Mouse (Mus musculus) thymus, postnatal 25 days (tissue): ENCODE results near the gene Lypd6.

ENCODE experiments used
- DNase-seq: peaks from one replicate; pipeline ENCODE4 v3.0.0; 2022

Lypd6 gene

DNA sequence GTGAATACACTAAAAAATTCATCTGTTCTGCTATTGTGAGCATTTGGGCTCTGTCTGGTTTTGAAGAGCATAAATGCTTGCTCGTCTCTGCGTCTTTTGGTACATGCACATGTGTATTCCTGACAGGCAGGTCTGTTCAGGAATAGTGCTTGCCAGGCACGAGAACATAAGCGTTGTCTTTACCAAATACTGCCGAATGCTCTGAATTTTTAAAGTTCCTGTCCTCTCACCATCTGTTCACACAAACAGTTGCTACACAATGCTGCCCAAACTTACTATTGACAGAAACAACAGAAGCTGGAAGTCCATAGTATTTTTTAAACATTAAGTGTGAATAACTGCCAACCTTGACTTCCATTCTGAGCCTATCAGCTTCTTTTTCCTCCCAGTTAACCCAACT lies 112.9 kb downstream of the Lypd6 start:
- DNase-seq = no peak

DNA sequence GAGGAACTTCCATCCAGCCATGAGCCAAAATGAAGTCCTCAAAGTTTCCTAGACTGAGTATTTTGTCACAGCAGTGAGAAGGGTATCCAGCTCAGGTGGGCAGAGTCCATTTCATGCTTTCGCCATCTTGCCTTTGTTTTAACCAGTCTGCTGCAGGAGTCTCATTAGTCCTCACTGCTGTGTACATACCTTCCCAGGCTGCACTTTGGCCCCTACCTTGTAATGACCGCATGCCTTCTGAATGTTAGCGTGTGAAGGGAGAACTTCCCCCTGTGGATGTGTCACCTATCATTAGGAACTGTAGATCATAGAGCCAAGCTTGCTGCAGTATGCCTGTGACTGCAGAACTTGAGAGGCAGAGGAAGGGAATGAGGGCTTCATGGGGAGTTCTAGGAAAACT lies 114.2 kb downstream of the Lypd6 start:
- DNase-seq = no peak

DNA sequence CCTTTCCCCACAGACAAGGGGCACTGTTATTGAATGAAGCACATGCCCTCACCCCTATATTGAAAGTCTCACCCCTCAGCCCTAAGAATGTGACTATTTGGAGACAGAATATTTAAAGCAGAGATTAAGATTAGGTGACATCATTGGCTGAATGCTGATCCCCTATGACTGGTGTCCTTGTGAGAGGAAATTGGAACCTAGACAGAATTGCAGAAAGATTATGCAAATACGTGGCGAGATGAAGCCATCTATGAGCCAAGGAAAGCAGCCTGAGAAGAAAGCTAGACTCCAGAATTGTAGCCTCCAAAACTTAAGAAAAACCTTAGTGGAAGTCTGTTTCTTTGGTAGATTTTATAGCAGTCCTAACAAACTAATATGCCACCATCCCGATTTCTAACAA lies 115.1 kb downstream of the Lypd6 start:
- DNase-seq = no peak

DNA sequence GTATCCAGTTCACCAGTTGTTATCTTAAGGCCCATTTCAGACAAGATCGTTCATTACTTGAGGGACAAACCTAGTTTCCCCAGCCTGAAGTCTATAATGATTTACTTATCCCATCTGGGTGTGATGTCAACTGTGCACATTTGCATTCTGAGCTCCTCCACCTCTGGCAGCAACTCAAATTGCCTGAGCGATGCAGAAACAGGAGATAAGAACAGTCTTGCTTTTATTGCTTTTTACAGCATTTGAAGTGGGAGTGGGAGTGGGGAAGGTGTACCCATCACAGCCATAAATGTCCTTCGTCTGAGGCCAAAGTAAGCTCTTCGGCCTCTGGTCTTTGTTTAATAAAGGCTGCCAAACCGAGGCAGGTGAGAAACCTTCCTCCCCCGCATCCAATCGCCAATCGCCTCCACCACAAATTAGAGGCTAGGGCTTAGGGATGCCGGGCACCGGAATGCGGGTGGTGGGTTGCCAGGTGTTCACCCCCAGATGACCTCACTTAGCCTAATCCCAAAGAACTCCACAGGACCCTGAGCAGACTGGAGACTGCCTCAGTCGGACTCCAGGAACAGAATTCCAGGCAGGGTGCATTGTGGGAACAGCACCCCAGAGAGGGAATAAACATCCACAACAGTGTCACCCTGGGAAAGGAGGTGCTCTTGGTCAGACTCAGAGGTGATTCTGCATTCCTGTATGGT lies 120.6 kb downstream of the Lypd6 start:
- no peak for DNase-seq

DNA sequence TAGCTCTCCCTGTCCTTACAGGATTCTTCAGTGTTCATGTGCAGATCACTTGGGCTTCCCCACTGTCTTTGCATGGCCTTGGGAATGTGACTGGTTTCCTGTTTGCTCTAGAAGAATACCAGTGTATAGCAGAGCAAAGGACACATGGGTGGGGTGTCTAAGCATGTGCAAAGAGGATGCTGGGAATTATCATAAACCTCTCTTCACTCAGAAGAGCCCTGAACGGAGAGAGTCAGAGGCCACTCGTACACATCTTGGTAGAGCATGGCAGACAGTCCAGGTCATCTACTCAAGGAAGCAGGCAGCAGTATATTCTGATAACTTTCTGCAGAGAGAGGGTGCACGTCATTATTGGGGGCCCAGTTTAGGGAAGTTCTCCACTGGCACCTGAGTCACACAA lies 122.6 kb downstream of the Lypd6 start:
- DNase-seq = no peak

DNA sequence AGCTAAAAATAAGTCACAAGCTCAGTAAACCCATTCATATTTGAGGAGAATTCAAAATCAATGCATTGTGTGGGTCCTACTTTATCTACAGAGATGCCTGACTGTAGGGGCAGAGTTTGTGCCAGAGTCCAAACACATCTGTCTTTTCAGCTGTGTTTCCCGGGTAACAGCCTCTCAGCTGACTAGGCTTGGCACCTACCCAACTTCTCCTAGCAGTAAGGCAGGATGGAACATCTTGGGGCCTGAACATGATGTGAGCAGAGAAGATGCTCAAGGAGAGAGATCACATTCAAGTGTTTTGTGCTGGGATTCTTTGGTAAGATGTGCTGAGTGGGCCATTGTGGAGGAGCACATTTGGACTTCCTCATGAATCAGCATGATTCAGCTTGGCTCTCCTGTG lies 130.5 kb downstream of the Lypd6 start:
- no peak for DNase-seq

DNA sequence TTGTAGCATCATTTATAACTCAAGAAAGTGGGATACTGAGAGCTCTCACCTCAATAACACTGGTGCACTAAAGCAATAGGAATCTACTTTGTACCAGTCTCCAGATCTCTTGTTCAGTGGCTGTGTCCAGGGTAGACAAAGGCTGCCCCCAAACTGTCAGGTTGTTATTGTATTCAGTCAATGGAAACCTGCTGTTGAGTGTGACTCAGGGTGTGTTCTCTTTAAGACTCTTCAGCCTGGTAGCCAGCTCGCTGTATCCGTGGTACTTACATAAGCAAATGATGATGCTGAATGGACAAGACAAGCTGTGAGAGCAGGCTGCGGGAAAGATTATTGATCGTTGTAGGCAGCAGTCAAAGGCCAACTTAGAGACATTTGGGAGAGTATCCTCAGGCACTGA lies 131.6 kb downstream of the Lypd6 start:
- DNase-seq = no peak

DNA sequence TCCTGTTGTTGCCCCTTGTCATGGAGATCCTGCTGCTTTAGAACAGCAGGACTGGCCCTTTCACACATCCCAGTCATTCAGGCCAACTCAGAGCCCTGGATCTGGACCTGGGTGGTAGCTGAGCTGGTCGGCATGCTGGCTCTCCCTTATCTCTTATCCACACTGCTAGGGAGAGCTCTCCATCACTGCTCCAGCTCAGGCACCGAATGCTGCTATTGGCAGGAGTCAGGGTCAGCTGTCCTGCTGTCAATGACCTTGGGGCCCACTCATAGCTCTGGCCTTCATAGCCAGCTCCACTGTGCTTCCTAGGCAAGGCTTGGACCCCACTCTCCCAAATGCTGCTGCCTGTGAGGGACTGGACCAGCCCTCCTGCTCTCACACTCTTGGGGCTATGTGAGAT lies 134.3 kb downstream of the Lypd6 start:
- no peak for DNase-seq

DNA sequence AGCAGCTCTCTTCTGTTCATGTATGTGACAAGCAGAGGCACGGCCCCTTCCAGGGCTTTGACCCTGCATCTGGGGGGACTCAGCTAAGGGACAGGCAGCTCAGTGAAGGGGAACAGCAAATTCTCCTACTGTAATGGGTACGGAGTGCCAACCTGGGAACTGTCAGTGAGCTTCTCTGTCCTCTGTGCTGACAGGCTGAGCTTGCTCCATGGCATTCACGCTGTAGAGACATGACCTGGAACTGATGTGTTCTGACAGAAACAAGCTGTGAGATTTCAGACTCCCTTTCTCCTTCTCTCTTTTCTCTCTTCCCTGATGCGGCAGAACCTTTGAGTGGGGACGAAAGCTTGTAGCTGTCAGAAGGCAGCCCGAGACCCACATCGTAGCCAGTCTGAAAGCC lies 154.3 kb downstream of the Lypd6 start:
- no peak for DNase-seq

DNA sequence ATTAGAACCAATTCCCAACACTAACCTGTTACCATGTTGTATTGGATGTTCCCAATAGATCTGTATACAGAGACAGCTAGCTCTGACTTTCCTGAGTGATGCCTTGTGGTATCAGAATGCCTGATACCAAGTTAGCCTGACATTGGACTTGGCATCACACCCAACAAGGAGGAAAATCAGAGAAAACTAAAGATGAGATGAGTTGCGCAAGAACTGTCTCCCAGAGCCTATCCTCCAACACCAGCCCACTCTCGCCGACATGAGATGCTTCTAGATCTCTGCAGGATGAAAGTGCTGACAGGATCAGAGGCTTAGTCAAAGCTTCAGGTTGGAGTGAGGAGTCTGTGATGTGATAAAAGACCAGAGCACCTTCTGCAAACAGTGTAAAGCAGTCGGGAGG lies 158.8 kb downstream of the Lypd6 start:
- DNase-seq = no peak

DNA sequence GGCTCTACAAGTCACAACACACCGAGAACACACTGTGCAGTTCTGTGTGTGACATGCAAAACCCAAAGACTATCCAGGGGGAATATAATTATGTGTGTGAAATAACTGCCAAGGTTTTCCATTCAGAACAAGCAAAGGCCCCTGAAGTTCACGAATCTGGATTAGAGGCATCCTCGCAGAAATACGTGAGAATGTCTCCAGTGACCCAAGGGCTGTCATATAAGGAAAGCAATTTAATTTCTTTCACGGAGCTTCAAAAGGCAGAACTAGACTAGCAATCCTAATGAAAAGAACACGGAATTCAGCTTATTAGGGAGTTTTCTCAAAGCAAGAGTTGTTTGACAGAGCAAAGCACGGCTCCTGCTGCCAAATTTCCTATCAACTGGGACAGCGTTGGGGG lies 167.3 kb downstream of the Lypd6 start:
- DNase-seq = no peak
